Mouse (Mus musculus) heart, embryonic 12.5 days (tissue): ENCODE results near the gene Gm49318. TPM values are rescaled to one million over a fixed set of nuclear protein-coding genes. Genes with fewer than 3 reads are reported as not detected.

ENCODE experiments used
- ATAC-seq: fragments of 200-750 bp; cut with Nextera tagmentation; 2 replicates; pipeline ENCODE4 v1.8.0; 2017; ENCODE audit warnings: moderate TSS enrichment, moderate library complexity; ENCODE audit not compliant: insufficient number of reproducible peaks, low FRiP score
- H3K27ac ChIP-seq: fragments of 300-500 bp; sonication (generic); 2 replicates; pipeline ENCODE4 v1.5.1; 2016; ENCODE audit warnings: mild to moderate bottlenecking, moderate library complexity; ENCODE audit not compliant: poor library complexity, severe bottlenecking
- H3K27me3 ChIP-seq: fragments of 300-500 bp; sonication (generic); replicated peaks from 2 replicates; pipeline ENCODE4 v1.6.1; 2016; ENCODE audit warnings: mild to moderate bottlenecking, moderate library complexity
- H3K36me3 ChIP-seq: fragments of 300-500 bp; sonication (generic); 2 replicates; pipeline ENCODE4 v1.6.1; 2016; ENCODE audit warnings: mild to moderate bottlenecking, moderate library complexity
- H3K4me1 ChIP-seq: fragments of 300-500 bp; sonication (generic); replicated peaks from 2 replicates; pipeline ENCODE4 v1.6.1; 2016; ENCODE audit warnings: mild to moderate bottlenecking
- H3K4me2 ChIP-seq: fragments of 300-500 bp; sonication (generic); 2 replicates; pipeline ENCODE4 v1.6.1; 2016; ENCODE audit warnings: mild to moderate bottlenecking, moderate library complexity
- H3K4me3 ChIP-seq: fragments of 300-500 bp; sonication (generic); 2 replicates; pipeline ENCODE4 v1.5.1; 2016; ENCODE audit warnings: mild to moderate bottlenecking
- H3K9ac ChIP-seq: fragments of 300-500 bp; sonication (generic); 2 replicates; pipeline ENCODE4 v1.6.1; 2016; ENCODE audit warnings: mild to moderate bottlenecking, moderate library complexity
- H3K9me3 ChIP-seq: fragments of 300-500 bp; sonication (generic); replicated peaks from 2 replicates; pipeline ENCODE4 v1.6.1; 2016; ENCODE audit warnings: mild to moderate bottlenecking, moderate library complexity
- WGBS: fragments of 180-500 bp; shearing (Covaris S2); methylation state at CpG from one replicate; pipeline ENCODE4 v1.1.7; 2016; 5-methylcytosine and 5-hydroxymethylcytosine counted together
- polyA plus RNA-seq: library from polyadenylated mRNA; unstranded; fragments of >200 nt; fragmentation: Nextera tagmentation; extraction: Ambion mirVana; gene quantifications from 2 replicates; pipeline ENCODE4 v1.2.1, GENCODE M21; 2016

Gene Gm49318
- polyA plus RNA-seq, 1 experiment from 2014 or later = not detected

DNA sequence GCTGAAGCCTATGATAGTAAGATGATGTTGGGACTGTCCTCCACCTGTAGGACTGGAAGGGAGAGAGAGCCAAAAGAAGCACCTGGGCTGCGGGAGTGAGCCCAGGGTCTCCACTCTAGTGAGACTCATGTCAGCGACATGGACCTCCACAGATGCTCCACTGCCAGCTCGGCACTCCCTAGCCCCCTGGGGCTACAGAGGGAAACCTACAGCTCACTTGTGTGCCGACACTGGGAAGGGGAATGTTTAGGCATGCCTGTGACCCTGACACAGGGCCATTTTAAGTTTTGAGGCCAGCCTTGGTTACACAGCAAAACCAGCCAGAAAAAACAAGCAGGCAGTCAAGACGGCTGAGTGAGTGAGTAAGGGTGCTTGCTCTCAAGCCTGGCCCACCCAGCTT, 3.9 kb downstream of the Gm49318 start:
- no peak overlapping the region for H3K9ac ChIP-seq
- H3K4me3 ChIP-seq = no peak overlapping the region
- no peak for ATAC-seq
- no peaks in the 10 kb centered on the region for H3K27me3 ChIP-seq
- no peak overlapping the region for H3K4me2 ChIP-seq
- peaks cover 15% of the 10 kb centered on the region for H3K4me1 ChIP-seq
- peaks cover 52% of the 10 kb centered on the region for H3K36me3 ChIP-seq
- H3K27ac ChIP-seq = no peak overlapping the region
- WGBS = 75% methylated on average over 5 of the region's 5 CpGs
- no peaks in the 10 kb centered on the region for H3K9me3 ChIP-seq

DNA sequence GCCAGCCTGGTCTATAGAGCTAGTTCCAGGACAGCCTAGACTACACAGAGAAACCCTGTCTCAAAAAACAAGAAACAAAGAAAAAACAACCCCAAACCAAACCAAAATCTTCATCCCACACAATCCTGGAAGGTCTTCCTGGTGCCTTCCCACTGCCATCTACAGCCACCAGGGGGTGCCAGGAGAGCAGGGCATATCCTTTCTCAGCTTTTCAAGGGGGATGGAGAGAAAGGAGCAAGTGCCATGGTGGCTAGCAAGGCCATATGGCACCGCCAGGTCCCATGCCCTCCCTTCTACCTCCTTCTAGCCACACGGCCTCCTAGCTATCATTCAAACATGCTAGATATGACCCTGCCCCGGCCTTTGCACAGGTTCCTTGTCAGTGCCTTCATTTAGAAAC, 4.6 kb downstream of the Gm49318 start:
- peaks cover 15% of the 10 kb centered on the region for H3K4me1 ChIP-seq
- H3K4me2 ChIP-seq = no peak overlapping the region
- H3K9me3 ChIP-seq = no peaks in the 10 kb centered on the region
- no peak overlapping the region for H3K27ac ChIP-seq
- WGBS = 84% methylated on average over 3 of the region's 3 CpGs
- no peaks in the 10 kb centered on the region for H3K27me3 ChIP-seq
- H3K36me3 ChIP-seq = peaks cover 58% of the 10 kb centered on the region
- ATAC-seq = no peak
- H3K4me3 ChIP-seq = no peak overlapping the region
- H3K9ac ChIP-seq = no peak overlapping the region

DNA sequence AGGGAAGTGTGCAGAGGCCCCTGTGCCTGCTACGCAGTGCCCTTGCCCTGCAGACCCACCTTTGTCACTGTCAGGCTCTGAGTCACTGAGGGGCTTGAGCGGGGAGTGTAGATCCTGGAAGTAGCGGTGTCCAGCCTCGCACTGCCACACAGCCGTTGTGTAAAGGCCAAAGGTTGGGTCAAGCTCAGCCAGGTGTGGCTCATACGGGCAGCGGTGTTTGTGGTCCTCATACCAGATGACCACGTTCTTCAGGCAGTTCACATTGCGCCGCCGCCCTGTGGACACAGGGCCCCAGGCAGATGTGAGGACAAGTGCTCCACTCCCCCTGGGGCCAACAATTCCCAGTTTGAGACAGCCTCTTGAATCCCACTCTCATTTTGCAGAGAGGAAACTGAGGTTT, 5.4 kb downstream of the Gm49318 start:
- Histone ChIP-seq H3K27me3 (no peaks in the 10 kb centered on the region), H3K36me3 (peaks cover 63% of the 10 kb centered on the region), H3K9me3 (no peaks in the 10 kb centered on the region), H3K4me1 (peaks cover 15% of the 10 kb centered on the region), H3K4me2 (no peak overlapping the region), H3K27ac (no peak overlapping the region), H3K9ac (no peak overlapping the region), H3K4me3 (no peak overlapping the region)
- ATAC-seq = no peak
- WGBS = 96% methylated on average over 11 of the region's 11 CpGs

DNA sequence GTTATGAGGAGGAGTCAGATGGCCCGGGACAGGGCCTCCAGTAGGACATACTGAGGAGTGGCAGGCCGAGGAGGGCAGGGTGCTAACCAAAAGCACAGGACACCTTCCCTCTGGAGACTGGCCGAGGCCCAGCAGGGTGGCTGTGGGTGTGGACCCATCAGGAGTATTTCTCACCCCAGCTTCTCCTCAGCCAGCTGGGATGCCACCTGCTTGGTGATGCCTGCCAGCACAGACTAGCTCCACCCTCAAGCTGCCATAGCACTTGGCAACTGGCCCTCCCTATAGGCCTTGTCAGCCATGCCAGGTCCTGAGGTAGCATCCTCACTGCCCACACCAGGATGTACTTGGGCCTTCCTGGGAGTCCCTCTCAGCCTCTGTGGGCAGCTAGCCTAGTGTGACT, 6.7 kb downstream of the Gm49318 start:
- H3K27ac ChIP-seq = no peak overlapping the region
- H3K27me3 ChIP-seq = no peaks in the 10 kb centered on the region
- H3K36me3 ChIP-seq = peaks cover 69% of the 10 kb centered on the region
- H3K9ac ChIP-seq = no peak overlapping the region
- no peak overlapping the region for H3K4me3 ChIP-seq
- H3K9me3 ChIP-seq = no peaks in the 10 kb centered on the region
- no peak overlapping the region for H3K4me2 ChIP-seq
- ATAC-seq = no peak
- whole genome bisulfite sequencing = 88% methylated on average over 3 of the region's 3 CpGs
- H3K4me1 ChIP-seq = 0 out of 2 replicates have a peak, but pooled peaks cover 2% of the 10 kb centered on the region

DNA sequence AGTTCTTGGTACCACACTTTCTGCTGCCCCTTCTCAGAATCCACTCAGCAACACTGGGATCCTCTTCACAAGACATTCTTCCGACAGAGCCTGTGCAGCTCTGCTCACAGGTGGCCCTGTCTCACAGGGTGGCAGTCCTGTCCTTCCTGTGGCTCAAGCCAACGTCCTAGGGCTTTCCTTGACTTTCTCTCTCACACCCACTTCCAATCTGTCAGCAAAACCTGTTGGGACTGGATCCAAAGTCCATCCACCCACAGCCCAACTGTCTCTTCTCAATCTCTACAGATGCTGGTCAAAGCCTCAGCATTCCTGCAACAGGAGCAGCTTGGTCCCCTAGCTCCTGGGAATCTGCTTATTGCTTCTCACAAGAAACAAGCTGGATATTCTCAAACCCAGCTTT, 9.7 kb downstream of the Gm49318 start:
- ATAC-seq = no peak
- 54% methylated on average over 2 of the region's 2 CpGs for WGBS
- Histone ChIP-seq H3K27me3 (peaks cover 2% of the 10 kb centered on the region; the same call in 1 of the 2 replicates), H3K4me3 (no peak overlapping the region), H3K4me2 (no peak overlapping the region), H3K4me1 (no peaks in the 10 kb centered on the region), H3K27ac (no peak overlapping the region), H3K9me3 (no peaks in the 10 kb centered on the region), H3K9ac (no peak overlapping the region), H3K36me3 (peaks cover 76% of the 10 kb centered on the region)

DNA sequence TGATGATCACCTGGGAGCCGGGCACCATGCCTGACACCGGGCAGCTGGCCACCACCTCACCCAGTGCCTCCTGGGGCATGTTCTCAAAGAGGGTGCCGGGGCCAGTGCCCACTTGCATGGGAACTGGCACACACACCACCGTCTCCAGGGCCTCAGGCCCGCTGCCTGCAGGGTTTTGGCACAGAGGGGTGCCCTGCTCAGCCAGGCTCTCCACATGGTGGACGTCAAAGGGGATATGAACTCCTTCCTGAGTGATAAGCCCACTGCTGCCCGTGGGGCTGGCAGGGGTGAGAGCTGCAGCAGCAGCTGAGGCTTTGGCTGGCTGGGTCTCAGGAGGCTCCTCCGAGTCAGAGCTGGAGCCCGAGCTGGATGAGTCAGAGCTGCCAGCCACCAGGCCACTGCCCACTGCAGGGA, 13.0 kb downstream of the Gm49318 start:
- H3K36me3 ChIP-seq = peaks cover 48% of the 10 kb centered on the region
- H3K9ac ChIP-seq = no peak overlapping the region
- no peak overlapping the region for H3K4me2 ChIP-seq
- H3K4me1 ChIP-seq = peaks cover 5% of the 10 kb centered on the region
- H3K9me3 ChIP-seq = no peaks in the 10 kb centered on the region
- no peak for ATAC-seq
- H3K27me3 ChIP-seq = peaks cover 34% of the 10 kb centered on the region
- WGBS = 77% methylated on average over 9 of the region's 9 CpGs
- H3K4me3 ChIP-seq = no peak overlapping the region
- no peak overlapping the region for H3K27ac ChIP-seq

DNA sequence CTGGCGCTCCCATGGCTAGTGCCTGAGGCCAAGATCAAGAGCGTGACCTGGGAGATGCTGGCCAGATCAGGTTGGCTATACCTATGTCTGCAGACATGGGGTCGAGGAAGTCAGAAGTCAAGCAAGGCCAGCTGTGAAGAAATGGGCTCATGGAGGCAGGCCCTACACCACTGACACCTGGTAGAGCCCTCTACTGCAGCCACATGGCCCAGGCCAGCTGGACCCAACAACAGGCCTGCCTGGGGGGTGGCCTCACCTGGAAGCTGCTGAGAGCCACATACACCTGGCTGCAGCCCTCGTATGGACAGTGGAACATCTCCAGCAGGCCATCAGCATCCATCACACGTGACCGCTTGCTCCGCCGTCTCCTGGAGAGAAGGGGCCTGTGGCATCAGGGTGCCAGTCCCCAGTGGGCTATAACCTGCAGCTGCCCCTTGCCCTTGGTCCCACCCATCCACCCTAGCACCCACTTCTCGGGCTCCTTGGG, 14.0 kb downstream of the Gm49318 start:
- no peak overlapping the region for H3K4me2 ChIP-seq
- H3K9ac ChIP-seq = no peak overlapping the region
- ATAC-seq = no peak; the same call in 1 of the 2 replicates
- peaks cover 44% of the 10 kb centered on the region for H3K27me3 ChIP-seq
- H3K4me3 ChIP-seq = no peak overlapping the region
- no peak overlapping the region for H3K27ac ChIP-seq
- peaks cover 39% of the 10 kb centered on the region for H3K36me3 ChIP-seq
- no peaks in the 10 kb centered on the region for H3K9me3 ChIP-seq
- 89% methylated on average over 9 of the region's 9 CpGs for WGBS
- peaks cover 5% of the 10 kb centered on the region for H3K4me1 ChIP-seq

DNA sequence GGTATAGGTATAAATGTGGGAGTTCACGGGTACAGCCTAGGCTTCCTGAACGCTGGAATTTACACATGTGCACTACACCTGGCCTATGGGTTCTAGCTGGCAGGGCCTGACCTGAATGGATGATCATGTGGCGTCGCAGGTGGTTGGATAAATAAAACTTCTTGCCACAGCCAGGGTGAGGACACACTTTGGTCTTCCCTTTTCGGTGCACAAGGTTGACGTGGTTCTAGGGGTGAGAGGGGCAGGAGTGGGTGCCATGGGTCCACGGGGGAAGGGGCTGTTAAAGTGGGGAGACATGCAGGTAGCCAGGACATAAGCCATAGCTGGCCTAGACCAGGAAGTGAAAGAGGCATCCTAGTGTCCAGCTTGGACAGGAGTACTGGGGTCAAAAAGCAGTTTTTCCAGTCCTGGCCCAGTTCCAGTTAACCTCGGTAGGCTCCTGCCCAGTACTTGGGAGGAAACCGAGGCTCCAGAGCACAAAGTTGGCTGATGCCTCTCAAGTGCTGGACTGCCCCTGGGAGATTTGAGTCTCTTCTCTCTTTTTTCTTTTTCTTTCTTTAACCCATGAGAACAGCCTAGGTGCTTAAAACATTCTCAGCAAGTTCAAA, 14.7 kb downstream of the Gm49318 start:
- H3K9me3 ChIP-seq = no peaks in the 10 kb centered on the region
- no peak overlapping the region for H3K4me2 ChIP-seq
- WGBS = 67% methylated on average over 9 of the region's 9 CpGs
- H3K36me3 ChIP-seq = peaks cover 33% of the 10 kb centered on the region
- peaks cover 50% of the 10 kb centered on the region for H3K27me3 ChIP-seq
- H3K9ac ChIP-seq = no peak overlapping the region
- no peak overlapping the region for H3K4me3 ChIP-seq
- no peak for ATAC-seq
- peaks cover 12% of the 10 kb centered on the region for H3K4me1 ChIP-seq
- no peak overlapping the region for H3K27ac ChIP-seq

DNA sequence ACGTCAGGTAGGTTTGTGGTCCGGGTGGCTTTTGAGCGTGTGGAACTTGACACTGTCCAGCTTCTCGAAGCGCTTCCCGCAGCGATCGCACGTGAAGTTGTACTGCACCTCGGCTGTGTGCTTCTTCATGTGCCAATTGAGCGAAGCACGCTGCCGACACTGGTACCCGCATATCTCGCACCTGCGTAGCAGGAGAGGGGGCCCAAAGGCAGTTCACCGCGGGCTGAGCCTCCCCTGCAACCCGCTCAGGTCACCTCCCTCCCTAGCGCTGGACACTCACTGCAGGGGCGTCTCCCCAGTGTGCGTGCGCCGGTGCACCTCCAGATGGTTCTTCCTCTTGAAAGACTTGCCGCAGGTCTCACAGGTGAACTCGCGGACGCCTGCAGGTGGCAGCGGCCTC, 15.3 kb downstream of the Gm49318 start:
- H3K36me3 ChIP-seq = peaks cover 28% of the 10 kb centered on the region
- peaks cover 57% of the 10 kb centered on the region for H3K27me3 ChIP-seq
- no peaks in the 10 kb centered on the region for H3K9me3 ChIP-seq
- no peak overlapping the region for H3K4me3 ChIP-seq
- no peak for ATAC-seq
- 33% methylated on average over 29 of the region's 29 CpGs for WGBS
- no peak overlapping the region for H3K27ac ChIP-seq
- no peak overlapping the region for H3K9ac ChIP-seq
- no peak overlapping the region for H3K4me2 ChIP-seq
- peaks cover 19% of the 10 kb centered on the region for H3K4me1 ChIP-seq

DNA sequence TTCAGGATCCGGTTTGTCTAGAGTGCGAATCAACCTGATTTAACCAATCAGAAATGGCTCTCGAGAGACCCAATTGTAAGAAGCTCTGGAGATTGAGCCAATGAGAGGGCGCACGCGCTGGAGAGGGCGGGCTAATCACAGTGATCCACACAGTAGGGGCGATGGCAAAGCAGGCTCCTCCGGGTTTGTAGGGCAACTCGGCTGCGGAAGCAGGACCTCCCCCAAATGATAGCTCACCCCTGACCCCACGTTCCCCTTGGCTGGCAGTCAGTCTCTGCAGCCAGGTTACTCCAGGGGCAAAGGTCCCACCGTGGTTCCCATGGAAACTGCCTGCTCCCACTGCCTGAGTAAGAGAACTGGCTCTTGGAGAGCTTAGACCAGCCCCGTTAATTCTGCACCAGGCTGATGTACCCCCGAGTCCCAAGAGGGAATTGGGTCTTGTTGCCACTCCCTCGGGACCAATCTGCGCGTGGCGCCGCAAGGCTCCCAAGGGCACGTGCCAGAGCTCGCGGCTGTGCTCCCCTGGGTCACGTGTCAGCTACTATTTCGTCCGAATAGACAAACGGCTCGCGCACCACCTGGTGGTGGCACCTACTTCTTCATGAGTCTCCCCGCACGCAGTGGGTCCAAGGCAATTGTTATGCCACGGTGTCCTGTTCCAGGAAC, 16.5 kb downstream of the Gm49318 start:
- ATAC-seq = peak; percentile 37; the same call in 1 of the 2 replicates
- Histone ChIP-seq H3K27ac (no peak overlapping the region), H3K27me3 (peaks cover 68% of the 10 kb centered on the region), H3K9ac (no peak overlapping the region), H3K4me2 (peak overlapping the region; percentile 32), H3K9me3 (no peaks in the 10 kb centered on the region), H3K4me1 (peaks cover 28% of the 10 kb centered on the region), H3K36me3 (peaks cover 24% of the 10 kb centered on the region), H3K4me3 (no peak overlapping the region)
- 2% methylated on average over 32 of the region's 32 CpGs for WGBS

DNA sequence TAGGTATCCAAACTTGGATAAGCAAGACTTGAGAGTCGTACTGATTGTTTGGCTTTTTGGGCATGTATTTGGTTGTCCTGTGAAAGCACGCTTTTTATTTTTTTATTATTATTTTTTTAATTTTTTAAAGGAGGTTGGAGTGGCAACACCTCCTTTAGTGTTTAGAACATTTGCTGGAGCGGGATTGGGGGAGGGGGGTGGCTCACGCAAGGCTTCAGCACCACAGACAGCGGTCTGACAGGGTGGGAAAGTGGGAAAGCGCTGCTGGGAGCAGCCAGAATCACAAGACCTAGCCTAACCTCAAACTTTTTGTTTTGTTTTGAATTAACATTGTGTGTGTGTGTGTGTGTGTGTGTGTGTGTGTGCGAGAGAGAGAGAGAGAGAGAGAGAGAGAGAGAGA, 17.4 kb downstream of the Gm49318 start:
- WGBS = 25% methylated on average over 6 of the region's 7 CpGs
- ATAC-seq = no peak
- Histone ChIP-seq H3K4me1 (peaks cover 30% of the 10 kb centered on the region), H3K4me3 (no peak overlapping the region), H3K27me3 (peaks cover 77% of the 10 kb centered on the region), H3K36me3 (peaks cover 18% of the 10 kb centered on the region), H3K9ac (no peak overlapping the region), H3K27ac (no peak overlapping the region), H3K4me2 (no peak overlapping the region), H3K9me3 (no peaks in the 10 kb centered on the region)
